Mouse (Mus musculus): Measurements from ENCODE around the gene Zfp385b. TPM values are rescaled to one million over a fixed set of nuclear protein-coding genes. Genes with fewer than 3 reads are reported as not detected.
A peak's percentile ranks its signal among the peaks of the same experiment; 100 is the strongest.
"Not testable (repeated sequence)": the region's sequence is repeated elsewhere in the genome, so short reads cannot be mapped to it uniquely, and the experiment has no call there.

Gene Zfp385b
- total RNA-seq, 2 experiments from 2014 or later = 2.3 TPM; not detected in 1

GRCm38 (mm10) chr2:77497942-77498341, 321.5 kb downstream of the Zfp385b start:
- ATAC-seq (replicated peaks; ENCODE audit: low FRiP score, low TSS enrichment, poor library complexity, severe bottlenecking) = no peak

GRCm38 (mm10) chr2:77496071-77496470, 323.4 kb downstream of the Zfp385b start:
- ATAC-seq (replicated peaks; ENCODE audit: low FRiP score, low TSS enrichment, poor library complexity, severe bottlenecking) = no peak

GRCm38 (mm10) chr2:77495344-77495743, 324.1 kb downstream of the Zfp385b start:
- ATAC-seq (replicated peaks; ENCODE audit: low FRiP score, low TSS enrichment, poor library complexity, severe bottlenecking) = no peak

- ATAC-seq (replicated peaks; ENCODE audit: low FRiP score, low TSS enrichment, poor library complexity, severe bottlenecking) = no peak
Observed at GRCm38 (mm10) chr2:77493695-77494094, 325.7 kb downstream of the Zfp385b start.

GRCm38 (mm10) chr2:77487151-77487550, 332.3 kb downstream of the Zfp385b start:
- ATAC-seq (replicated peaks; ENCODE audit: low FRiP score, low TSS enrichment, poor library complexity, severe bottlenecking) = no peak

- ATAC-seq (replicated peaks; ENCODE audit: low FRiP score, low TSS enrichment, poor library complexity, severe bottlenecking) = no peak
Observed at GRCm38 (mm10) chr2:77481274-77481673, 338.2 kb downstream of the Zfp385b start.

- no peak for ATAC-seq (replicated peaks; ENCODE audit: low FRiP score, low TSS enrichment, poor library complexity, severe bottlenecking)
Observed at GRCm38 (mm10) chr2:77477536-77477935, 341.9 kb downstream of the Zfp385b start.

- no peak for ATAC-seq (replicated peaks; ENCODE audit: low FRiP score, low TSS enrichment, poor library complexity, severe bottlenecking)
Observed at GRCm38 (mm10) chr2:77476444-77476843, 343.0 kb downstream of the Zfp385b start.

GRCm38 (mm10) chr2:77472254-77472837, 347.1 kb downstream of the Zfp385b start:
- no peak for ATAC-seq (replicated peaks; ENCODE audit: low FRiP score, low TSS enrichment, poor library complexity, severe bottlenecking)

GRCm38 (mm10) chr2:77470716-77471115, 348.7 kb downstream of the Zfp385b start:
- no peak for ATAC-seq (replicated peaks; ENCODE audit: low FRiP score, low TSS enrichment, poor library complexity, severe bottlenecking)

- ATAC-seq (replicated peaks; ENCODE audit: low FRiP score, low TSS enrichment, poor library complexity, severe bottlenecking) = no peak
Observed at GRCm38 (mm10) chr2:77461413-77461812, 358.0 kb downstream of the Zfp385b start.

- no peak for ATAC-seq (replicated peaks; ENCODE audit: low FRiP score, low TSS enrichment, poor library complexity, severe bottlenecking)
Observed at GRCm38 (mm10) chr2:77460011-77460410, 359.4 kb downstream of the Zfp385b start.

- ATAC-seq (replicated peaks; ENCODE audit: low FRiP score, low TSS enrichment, poor library complexity, severe bottlenecking) = no peak
Observed at GRCm38 (mm10) chr2:77458431-77458830, 361.0 kb downstream of the Zfp385b start.

GRCm38 (mm10) chr2:77457120-77457519, 362.3 kb downstream of the Zfp385b start:
- no peak for ATAC-seq (replicated peaks; ENCODE audit: low FRiP score, low TSS enrichment, poor library complexity, severe bottlenecking)

GRCm38 (mm10) chr2:77456602-77457001, 362.8 kb downstream of the Zfp385b start:
- ATAC-seq (replicated peaks; ENCODE audit: low FRiP score, low TSS enrichment, poor library complexity, severe bottlenecking) = peak; percentile 75

GRCm38 (mm10) chr2:77454341-77454937, 365.0 kb downstream of the Zfp385b start:
- no peak for ATAC-seq (replicated peaks; ENCODE audit: low FRiP score, low TSS enrichment, poor library complexity, severe bottlenecking)

- ATAC-seq (replicated peaks; ENCODE audit: low FRiP score, low TSS enrichment, poor library complexity, severe bottlenecking) = no peak
Observed at GRCm38 (mm10) chr2:77453786-77454185, 365.7 kb downstream of the Zfp385b start.

- not testable (repeated sequence) for ATAC-seq (replicated peaks; ENCODE audit: low FRiP score, low TSS enrichment, poor library complexity, severe bottlenecking)
Observed at GRCm38 (mm10) chr2:77450017-77450416, 369.4 kb downstream of the Zfp385b start.

- ATAC-seq (replicated peaks; ENCODE audit: low FRiP score, low TSS enrichment, poor library complexity, severe bottlenecking) = no peak
Observed at GRCm38 (mm10) chr2:77448951-77449480, 370.4 kb downstream of the Zfp385b start.

GRCm38 (mm10) chr2:77444282-77444681, 375.2 kb downstream of the Zfp385b start:
- ATAC-seq (replicated peaks; ENCODE audit: low FRiP score, low TSS enrichment, poor library complexity, severe bottlenecking) = no peak

- no peak for ATAC-seq (replicated peaks; ENCODE audit: low FRiP score, low TSS enrichment, poor library complexity, severe bottlenecking)
Observed at GRCm38 (mm10) chr2:77440591-77440990, 378.8 kb downstream of the Zfp385b start.
